Comparison of ENCODE assay signal across 9 mouse cellular contexts in genomic region chr17:47008506-47008905, GRCm38 (mm10). TPM values are rescaled to one million over a fixed set of nuclear protein-coding genes. Genes with fewer than 3 reads are reported as not detected.
DNase-seq lines count a peak whose midpoint lies in the region; ATAC-seq and TF ChIP-seq lines count a peak whose summit lies in the region.
"Had no signal": no experiment of that assay in that cellular context is flagged by ENCODE, and none has a peak within 500 bp of the region (broad histone marks: within the 10 kb centered on the region; RNA-seq: fewer than 3 reads in every experiment).

No protein-coding gene starts in this region.

- H3K9ac ChIP-seq in liver, adult 2 months (ENCODE audit: low read depth, low read length) = peak overlapping the region; percentile 45; the same call in 1 of the 2 replicates
- H3K9ac ChIP-seq in forebrain, embryonic 11.5 days (ENCODE audit: low read length) = no peak overlapping the region; the same call in 1 of the 2 replicates
- no peak overlapping the region for H3K9ac ChIP-seq in limb, embryonic 12.5 days (replicated peaks)
- 0 out of 2 replicates have a peak overlapping the region, but pooled peaks have one; percentile 85 for H3K9ac ChIP-seq in neural tube, embryonic 15.5 days (replicated peaks)

- H3K36me3 ChIP-seq in liver, adult 2 months (ENCODE audit: control insufficient read depth, insufficient read depth, low read length) = peaks cover 5% of the 10 kb centered on the region; the same call in 1 of the 2 replicates
- no peaks in the 10 kb centered on the region for H3K36me3 ChIP-seq in forebrain, embryonic 11.5 days (ENCODE audit: control insufficient read depth, insufficient read depth, low read length)
- H3K36me3 ChIP-seq in limb, embryonic 12.5 days = peaks cover 11% of the 10 kb centered on the region
- no peaks in the 10 kb centered on the region for H3K36me3 ChIP-seq in neural tube, embryonic 15.5 days

- ATAC-seq in forebrain, embryonic 11.5 days (replicated peaks; ENCODE audit: low FRiP score) = no peak
- ATAC-seq in limb, embryonic 12.5 days (ENCODE audit: insufficient number of reproducible peaks, insufficient read depth, low FRiP score, low TSS enrichment, low read depth) = no peak
- no peak for ATAC-seq in neural tube, embryonic 15.5 days (ENCODE audit: low FRiP score)

- H3K4me3 ChIP-seq in liver, adult 2 months (ENCODE audit: insufficient read depth, low read depth, low read length) = no peak overlapping the region; the same call in 1 of the 2 replicates
- H3K4me3 ChIP-seq in forebrain, embryonic 11.5 days (ENCODE audit: low read depth, low read length) = no peak overlapping the region
- H3K4me3 ChIP-seq in limb, embryonic 12.5 days (replicated peaks) = peak overlapping the region; percentile 93
- peak overlapping the region; percentile 70; the same call in 1 of the 2 replicates for H3K4me3 ChIP-seq in neural tube, embryonic 15.5 days (replicated peaks)

- TF ChIP-seq POLR2A in liver, adult 2 months (IDR thresholded peaks at IDR 0.05; ENCODE audit: extremely low read depth, insufficient read depth, low read length) = no peak

- peak overlapping the region; percentile 81; the same call in 1 of the 2 replicates for H3K4me2 ChIP-seq in forebrain, embryonic 11.5 days (ENCODE audit: low read depth, low read length, severe bottlenecking)
- peak overlapping the region; percentile 86 for H3K4me2 ChIP-seq in limb, embryonic 12.5 days
- H3K4me2 ChIP-seq in neural tube, embryonic 15.5 days = peak overlapping the region; percentile 82

- H3K27ac ChIP-seq in liver, adult 2 months (replicated peaks; ENCODE audit: insufficient read depth, low read depth, low read length) = peak overlapping the region; percentile 29; the same call in 1 of the 2 replicates
- no peak overlapping the region for H3K27ac ChIP-seq in forebrain, embryonic 11.5 days (ENCODE audit: low read depth, low read length)
- no peak overlapping the region for H3K27ac ChIP-seq in limb, embryonic 12.5 days
- H3K27ac ChIP-seq in neural tube, embryonic 15.5 days (replicated peaks) = no peak overlapping the region

- H3K27me3 ChIP-seq in liver, adult 2 months (ENCODE audit: control insufficient read depth, insufficient read depth, low read length) = no peaks in the 10 kb centered on the region
- H3K27me3 ChIP-seq in forebrain, embryonic 11.5 days (ENCODE audit: control insufficient read depth, insufficient read depth, low read length) = no peaks in the 10 kb centered on the region
- H3K27me3 ChIP-seq in limb, embryonic 12.5 days = no peaks in the 10 kb centered on the region; the same call in 1 of the 2 replicates
- H3K27me3 ChIP-seq in neural tube, embryonic 15.5 days (replicated peaks) = no peaks in the 10 kb centered on the region

- TF ChIP-seq CTCF in liver, adult 2 months (IDR thresholded peaks at IDR 0.05; ENCODE audit: low read depth, low read length) = no peak

- H3K79me2 ChIP-seq in liver, adult 2 months (ENCODE audit: control insufficient read depth, insufficient read depth, low read length) = peaks cover 27% of the 10 kb centered on the region; the same call in 1 of the 2 replicates

- no peaks in the 10 kb centered on the region for H3K9me3 ChIP-seq in forebrain, embryonic 11.5 days (ENCODE audit: control insufficient read depth, low read length)
- H3K9me3 ChIP-seq in limb, embryonic 12.5 days = no peaks in the 10 kb centered on the region
- H3K9me3 ChIP-seq in neural tube, embryonic 15.5 days (replicated peaks) = no peaks in the 10 kb centered on the region

- H3K4me1 ChIP-seq in liver, adult 2 months (ENCODE audit: control insufficient read depth, insufficient read depth, low read length) = peaks cover 22% of the 10 kb centered on the region
- peaks cover 5% of the 10 kb centered on the region for H3K4me1 ChIP-seq in forebrain, embryonic 11.5 days (replicated peaks; ENCODE audit: control insufficient read depth, insufficient read depth, low read length)
- peaks cover 17% of the 10 kb centered on the region for H3K4me1 ChIP-seq in limb, embryonic 12.5 days (replicated peaks)
- H3K4me1 ChIP-seq in neural tube, embryonic 15.5 days = peaks cover 42% of the 10 kb centered on the region

- DNase-seq in liver, adult 2 months (ENCODE audit: extremely low read depth, low read depth, low spot score) = no peak
- no peak for DNase-seq in liver
- no peak for DNase-seq in forebrain, embryonic 11.5 days (ENCODE audit: low spot score)
- DNase-seq in gastrocnemius, postnatal 25 days = no peak
- no peak for DNase-seq in right cerebral cortex, adult 2 months (ENCODE audit: low spot score in 2 of 2)
- no peak for DNase-seq in kidney, postnatal 4 days
- DNase-seq: left cerebral cortex, postnatal 4 days had no signal

- WGBS in liver, adult 2 months = 27% methylated on average over 8 of the region's 8 CpGs
- 71% methylated on average over 8 of the region's 8 CpGs for WGBS in forebrain, embryonic 11.5 days
- 35% methylated on average over 8 of the region's 8 CpGs for WGBS in limb, embryonic 12.5 days
- WGBS in neural tube, embryonic 15.5 days = 39% methylated on average over 8 of the region's 8 CpGs

RNA-seq across cellular contexts. Expression of gene Ubr2, which starts 1.9 kb away (rescaled TPM):
- 36.0 and 37.4 TPM in 2 replicates for total RNA-seq in liver, adult 2 months (2014; rRNA removed)
- polyA plus RNA-seq in liver, adult 2 months (2012; rRNA removed) = 20.8 and 29.9 TPM in 2 replicates
- polyA plus RNA-seq in forebrain, embryonic 11.5 days (2014; fragmentation: Nextera tagmentation; extraction: Ambion mirVana) = 20.4 and 21.2 TPM in 2 replicates
- polyA plus RNA-seq in limb, embryonic 12.5 days (2016; fragmentation: Nextera tagmentation; extraction: Ambion mirVana) = 22.2 and 22.9 TPM in 2 replicates
- 15.6 TPM in 2 replicates for polyA plus RNA-seq in neural tube, embryonic 15.5 days (2015; fragmentation: Nextera tagmentation; extraction: Ambion mirVana)
- 10 to 100 TPM; 44.6 to 46.0 TPM for total RNA-seq in gastrocnemius, postnatal 25 days (2021)

Comparison
In these comparisons a context has a peak if more than half of its experiments do, and no peak if none do; other contexts are left out.
1. H3K4me3 ChIP-seq: peak in limb, embryonic 12.5 days (single experiment) and neural tube, embryonic 15.5 days (single experiment); none in liver, adult 2 months (single experiment) and forebrain, embryonic 11.5 days (single experiment).
2. H3K9ac ChIP-seq: peak in liver, adult 2 months (single experiment) and neural tube, embryonic 15.5 days (single experiment); none in forebrain, embryonic 11.5 days (single experiment) and limb, embryonic 12.5 days (single experiment).
3. Peak in every context shown above with its lines, with median percentiles within 50 percentile points of each other: H3K4me2 ChIP-seq.